Mouse (Mus musculus): ENCODE results near the gene Nkap. TPM values are rescaled to one million over a fixed set of nuclear protein-coding genes. Genes with fewer than 3 reads are reported as not detected.
A peak's percentile ranks its signal among the peaks of the same experiment; 100 is the strongest.
"Not testable (repeated sequence)": the region's sequence is repeated elsewhere in the genome, so short reads cannot be mapped to it uniquely, and the experiment has no call there.

The Nkap gene
- 17.4 and 21.3 TPM in 2 replicates for polyA plus RNA-seq (2015; fragmentation: Nextera tagmentation; extraction: Ambion mirVana)

GRCm38 (mm10) chrX:37126671-37127358 is at the start of gene Nkap:
Gene Nkap (plus strand): TSS chrX:37126795.
- Histone ChIP-seq H3K9me3 (ENCODE audit: control insufficient read depth, low read length) (no peaks in the 10 kb centered on the region), H3K4me1 (replicated peaks; ENCODE audit: control insufficient read depth, insufficient read depth, low read length) (peaks cover 12% of the 10 kb centered on the region), H3K36me3 (ENCODE audit: control insufficient read depth, insufficient read depth) (no peaks in the 10 kb centered on the region), H3K27ac (ENCODE audit: low read length) (peak within 1 kb of the TSS; percentile 74), H3K4me3 (replicated peaks; ENCODE audit: low read length) (peak within 1 kb of the TSS; percentile 56), H3K9ac (replicated peaks; ENCODE audit: low read depth, low read length) (peak within 1 kb of the TSS; percentile 76), H3K27me3 (replicated peaks; ENCODE audit: control insufficient read depth, insufficient read depth, low read length) (no peaks in the 10 kb centered on the region), H3K4me2 (ENCODE audit: low read length) (peak within 1 kb of the TSS; percentile 56)
- peak; percentile 93 for ATAC-seq
- 21% methylated on average over 57 of the region's 58 CpGs for WGBS

- not testable (repeated sequence) for H3K36me3 ChIP-seq (ENCODE audit: control insufficient read depth, insufficient read depth); H3K4me3 ChIP-seq (replicated peaks; ENCODE audit: low read length)
Observed at GRCm38 (mm10) chrX:37080345-37080744, 46.2 kb upstream of the Nkap start.

GRCm38 (mm10) chrX:37081194-37081593 is 45.4 kb upstream of the Nkap start:
- peaks cover 9% of the 10 kb centered on the region for H3K4me1 ChIP-seq (replicated peaks; ENCODE audit: control insufficient read depth, insufficient read depth, low read length)
- H3K9ac ChIP-seq (replicated peaks; ENCODE audit: low read depth, low read length): no peak overlapping the region
- no peaks in the 10 kb centered on the region for H3K27me3 ChIP-seq (replicated peaks; ENCODE audit: control insufficient read depth, insufficient read depth, low read length)
- H3K4me2 ChIP-seq (ENCODE audit: low read length): no peak overlapping the region
- 50% methylated on average over 6 of the region's 6 CpGs for WGBS
- H3K9me3 ChIP-seq (ENCODE audit: control insufficient read depth, low read length): no peaks in the 10 kb centered on the region
- no peaks in the 10 kb centered on the region; the same call in 1 of the 2 replicates for H3K36me3 ChIP-seq (ENCODE audit: control insufficient read depth, insufficient read depth)
- no peak overlapping the region for H3K27ac ChIP-seq (ENCODE audit: low read length)
- no peak overlapping the region for H3K4me3 ChIP-seq (replicated peaks; ENCODE audit: low read length)
- ATAC-seq: no peak

More at GRCm38 (mm10) chrX:37080345-37080744, 46.2 kb upstream of the Nkap start:
- H3K9ac ChIP-seq (replicated peaks; ENCODE audit: low read depth, low read length); H3K27ac ChIP-seq (ENCODE audit: low read length); H3K4me2 ChIP-seq (ENCODE audit: low read length); H3K9me3 ChIP-seq (ENCODE audit: control insufficient read depth, low read length); H3K4me1 ChIP-seq (replicated peaks; ENCODE audit: control insufficient read depth, insufficient read depth, low read length); ATAC-seq; H3K27me3 ChIP-seq (replicated peaks; ENCODE audit: control insufficient read depth, insufficient read depth, low read length): not testable (repeated sequence)
- 78% methylated on average over 3 of the region's 4 CpGs for WGBS

- Histone ChIP-seq H3K4me1 (replicated peaks; ENCODE audit: control insufficient read depth, insufficient read depth, low read length) (peaks cover 9% of the 10 kb centered on the region), H3K4me2 (ENCODE audit: low read length) (peak overlapping the region; percentile 69), H3K27ac (ENCODE audit: low read length) (peak overlapping the region; percentile 81), H3K9me3 (ENCODE audit: control insufficient read depth, low read length) (no peaks in the 10 kb centered on the region), H3K36me3 (ENCODE audit: control insufficient read depth, insufficient read depth) (no peaks in the 10 kb centered on the region; the same call in 1 of the 2 replicates), H3K9ac (replicated peaks; ENCODE audit: low read depth, low read length) (peak overlapping the region; percentile 47), H3K27me3 (replicated peaks; ENCODE audit: control insufficient read depth, insufficient read depth, low read length) (no peaks in the 10 kb centered on the region), H3K4me3 (replicated peaks; ENCODE audit: low read length) (peak overlapping the region; percentile 58)
- 12% methylated on average over 19 of the region's 19 CpGs for WGBS
- peak; percentile 51 for ATAC-seq
Observed at GRCm38 (mm10) chrX:37084318-37084926, 42.2 kb upstream of the Nkap start.

GRCm38 (mm10) chrX:37084927-37085660 is 41.5 kb upstream of the Nkap start, which contains the start of gene Rpl39:
Gene Rpl39 (minus strand): TSS chrX:37085402.
- peak within 1 kb of the TSS; percentile 69 for H3K4me2 ChIP-seq (ENCODE audit: low read length)
- ATAC-seq: peak; percentile 95
- peaks cover 9% of the 10 kb centered on the region for H3K4me1 ChIP-seq (replicated peaks; ENCODE audit: control insufficient read depth, insufficient read depth, low read length)
- no peaks in the 10 kb centered on the region; the same call in 1 of the 2 replicates for H3K36me3 ChIP-seq (ENCODE audit: control insufficient read depth, insufficient read depth)
- WGBS: 20% methylated on average over 37 of the region's 38 CpGs
- H3K27me3 ChIP-seq (replicated peaks; ENCODE audit: control insufficient read depth, insufficient read depth, low read length): no peaks in the 10 kb centered on the region
- no peaks in the 10 kb centered on the region for H3K9me3 ChIP-seq (ENCODE audit: control insufficient read depth, low read length)
- H3K9ac ChIP-seq (replicated peaks; ENCODE audit: low read depth, low read length): peak within 1 kb of the TSS; percentile 47
- H3K4me3 ChIP-seq (replicated peaks; ENCODE audit: low read length): peak within 1 kb of the TSS; percentile 58
- H3K27ac ChIP-seq (ENCODE audit: low read length): peak within 1 kb of the TSS; percentile 81

- H3K27ac ChIP-seq (ENCODE audit: low read length): peak overlapping the region; percentile 81
- H3K27me3 ChIP-seq (replicated peaks; ENCODE audit: control insufficient read depth, insufficient read depth, low read length): no peaks in the 10 kb centered on the region
- H3K4me1 ChIP-seq (replicated peaks; ENCODE audit: control insufficient read depth, insufficient read depth, low read length): peaks cover 9% of the 10 kb centered on the region
- peak; percentile 39; the same call in 1 of the 2 replicates for ATAC-seq
- no peaks in the 10 kb centered on the region for H3K9me3 ChIP-seq (ENCODE audit: control insufficient read depth, low read length)
- H3K4me3 ChIP-seq (replicated peaks; ENCODE audit: low read length): peak overlapping the region; percentile 58
- 22% methylated on average over 9 of the region's 9 CpGs for WGBS
- peak overlapping the region; percentile 69 for H3K4me2 ChIP-seq (ENCODE audit: low read length)
- no peaks in the 10 kb centered on the region; the same call in 1 of the 2 replicates for H3K36me3 ChIP-seq (ENCODE audit: control insufficient read depth, insufficient read depth)
- no peak overlapping the region for H3K9ac ChIP-seq (replicated peaks; ENCODE audit: low read depth, low read length)
Observed at GRCm38 (mm10) chrX:37085665-37086064, 40.9 kb upstream of the Nkap start.

GRCm38 (mm10) chrX:37088778-37089177 is 37.8 kb upstream of the Nkap start:
- Histone ChIP-seq H3K4me1 (replicated peaks; ENCODE audit: control insufficient read depth, insufficient read depth, low read length) (no peaks in the 10 kb centered on the region), H3K9ac (replicated peaks; ENCODE audit: low read depth, low read length) (no peak overlapping the region), H3K9me3 (ENCODE audit: control insufficient read depth, low read length) (no peaks in the 10 kb centered on the region), H3K36me3 (ENCODE audit: control insufficient read depth, insufficient read depth) (no peaks in the 10 kb centered on the region), H3K27me3 (replicated peaks; ENCODE audit: control insufficient read depth, insufficient read depth, low read length) (no peaks in the 10 kb centered on the region), H3K4me3 (replicated peaks; ENCODE audit: low read length) (no peak overlapping the region), H3K4me2 (ENCODE audit: low read length) (no peak overlapping the region), H3K27ac (ENCODE audit: low read length) (no peak overlapping the region)
- 75% methylated on average over 1 of the region's 1 CpGs for WGBS
- ATAC-seq: no peak

- 93% methylated on average over 3 of the region's 3 CpGs for WGBS
- no peaks in the 10 kb centered on the region for H3K27me3 ChIP-seq (replicated peaks; ENCODE audit: control insufficient read depth, insufficient read depth, low read length)
- no peak for ATAC-seq
Observed at GRCm38 (mm10) chrX:37091457-37091856, 35.1 kb upstream of the Nkap start.

More at GRCm38 (mm10) chrX:37091457-37091856, 35.1 kb upstream of the Nkap start:
- Histone ChIP-seq H3K9ac (replicated peaks; ENCODE audit: low read depth, low read length) (no peak overlapping the region), H3K4me2 (ENCODE audit: low read length) (no peak overlapping the region), H3K36me3 (ENCODE audit: control insufficient read depth, insufficient read depth) (no peaks in the 10 kb centered on the region), H3K4me3 (replicated peaks; ENCODE audit: low read length) (no peak overlapping the region), H3K27ac (ENCODE audit: low read length) (no peak overlapping the region), H3K4me1 (replicated peaks; ENCODE audit: control insufficient read depth, insufficient read depth, low read length) (no peaks in the 10 kb centered on the region), H3K9me3 (ENCODE audit: control insufficient read depth, low read length) (no peaks in the 10 kb centered on the region)
